Mouse (Mus musculus): ENCODE results near the gene Slc2a4.
"Not testable (repeated sequence)": the region's sequence is repeated elsewhere in the genome, so short reads cannot be mapped to it uniquely, and the experiment has no call there.

The Slc2a4 gene

GRCm38 (mm10) chr11:69939181-69939580 is 8.8 kb downstream of the Slc2a4 start:
- no peak for DNase-seq (ENCODE audit: low spot score)

GRCm38 (mm10) chr11:69938401-69938979 is 9.5 kb downstream of the Slc2a4 start:
- no peak for DNase-seq (ENCODE audit: low spot score)

GRCm38 (mm10) chr11:69937834-69938233 is 10.2 kb downstream of the Slc2a4 start:
- no peak for DNase-seq (ENCODE audit: low spot score)

GRCm38 (mm10) chr11:69937385-69937784 is 10.6 kb downstream of the Slc2a4 start:
- DNase-seq (ENCODE audit: low spot score): no peak

GRCm38 (mm10) chr11:69936714-69937347 is 11.2 kb downstream of the Slc2a4 start:
- DNase-seq (ENCODE audit: low spot score): no peak

GRCm38 (mm10) chr11:69936156-69936555 is 11.8 kb downstream of the Slc2a4 start:
- no peak for DNase-seq (ENCODE audit: low spot score)

GRCm38 (mm10) chr11:69935137-69935879 is 12.7 kb downstream of the Slc2a4 start, which contains the start of gene Ybx2:
Gene Ybx2 (plus strand): TSS chr11:69935796.
- no peak for DNase-seq (ENCODE audit: low spot score)

- no peak for DNase-seq (ENCODE audit: low spot score)
These were observed 13.3 kb downstream of the Slc2a4 start for GRCm38 (mm10) chr11:69934681-69935080.

- peak; percentile 89 for DNase-seq (ENCODE audit: low spot score)
These were observed 13.8 kb downstream of the Slc2a4 start for GRCm38 (mm10) chr11:69934169-69934568.

- no peak for DNase-seq (ENCODE audit: low spot score)
These were observed 14.9 kb downstream of the Slc2a4 start for GRCm38 (mm10) chr11:69933066-69933465.

- DNase-seq (ENCODE audit: low spot score): no peak
These were observed 15.7 kb downstream of the Slc2a4 start for GRCm38 (mm10) chr11:69932254-69932653.

GRCm38 (mm10) chr11:69931769-69932168 is 16.2 kb downstream of the Slc2a4 start:
- DNase-seq (ENCODE audit: low spot score): no peak

- DNase-seq (ENCODE audit: low spot score): no peak
These were observed 16.9 kb downstream of the Slc2a4 start for GRCm38 (mm10) chr11:69930967-69931537.

- DNase-seq (ENCODE audit: low spot score): not testable (repeated sequence)
These were observed 17.8 kb downstream of the Slc2a4 start for GRCm38 (mm10) chr11:69930176-69930575.

GRCm38 (mm10) chr11:69929712-69930111 is 18.3 kb downstream of the Slc2a4 start:
- DNase-seq (ENCODE audit: low spot score): no peak

GRCm38 (mm10) chr11:69927501-69927900 is 20.5 kb downstream of the Slc2a4 start:
- no peak for DNase-seq (ENCODE audit: low spot score)

GRCm38 (mm10) chr11:69922796-69923195 is 25.2 kb downstream of the Slc2a4 start:
- DNase-seq (ENCODE audit: low spot score): no peak

GRCm38 (mm10) chr11:69922012-69922756 is 25.8 kb downstream of the Slc2a4 start:
- DNase-seq (ENCODE audit: low spot score): no peak

GRCm38 (mm10) chr11:69921114-69922011 is 26.6 kb downstream of the Slc2a4 start, which contains the start of gene Eif5a:
Gene Eif5a (minus strand): TSS chr11:69921958.
- peak; percentile 100 for DNase-seq (ENCODE audit: low spot score)

GRCm38 (mm10) chr11:69920266-69921031 is 27.5 kb downstream of the Slc2a4 start:
- DNase-seq (ENCODE audit: low spot score): no peak
